Mouse (Mus musculus) left cerebral cortex, postnatal 36 days (tissue): ENCODE results near the gene Llgl2. TPM values are rescaled to one million over a fixed set of nuclear protein-coding genes. Genes with fewer than 3 reads are reported as not detected.
"Not testable (repeated sequence)": the region's sequence is repeated elsewhere in the genome, so short reads cannot be mapped to it uniquely, and the experiment has no call there.

Experiments
- DNase-seq, 2 experiments: peaks; one replicate each; pipeline ENCODE4 v3.0.0; 2021 to 2022; ENCODE audit warnings: low spot score in 2 of 2, mixed read lengths in 1 of 2
- intact Hi-C: fragments of 180-260 bp; cut with DNase I; formaldehyde crosslinking; loops from one replicate; pipeline ENCODE4 v1.15.1; 2025
- total RNA-seq, 2 experiments: library from RNA; stranded (reverse); gene quantifications; 2 replicates each; pipeline ENCODE4 v1.2.3; 2021

The Llgl2 gene
- total RNA-seq, 2 experiments from 2014 or later = 2.6 to 3.9 TPM

- intact Hi-C loops = no loop called here
- no peak for DNase-seq
Observed at GRCm38 (mm10) chr11:115831518-115831917, 7.7 kb downstream of the Llgl2 start.

- intact Hi-C loops = no loop called here
Observed at GRCm38 (mm10) chr11:115832064-115832463, 8.2 kb downstream of the Llgl2 start.

GRCm38 (mm10) chr11:115832523-115832922 is 8.7 kb downstream of the Llgl2 start:
- intact Hi-C loops = no loop called here
- DNase-seq = no peak

More at GRCm38 (mm10) chr11:115832064-115832463, 8.2 kb downstream of the Llgl2 start:
- DNase-seq = no peak

- intact Hi-C loops = no loop called here
Observed at GRCm38 (mm10) chr11:115833021-115833513, 9.2 kb downstream of the Llgl2 start.

GRCm38 (mm10) chr11:115834033-115834432 is 10.2 kb downstream of the Llgl2 start:
- intact Hi-C loops = no loop called here
- DNase-seq = no peak

More at GRCm38 (mm10) chr11:115833021-115833513, 9.2 kb downstream of the Llgl2 start:
- DNase-seq = no peak

- intact Hi-C loops = no loop called here
- DNase-seq = no peak
Observed at GRCm38 (mm10) chr11:115836656-115837395, 13.0 kb downstream of the Llgl2 start.

- intact Hi-C loops = no loop called here
- no peak for DNase-seq
Observed at GRCm38 (mm10) chr11:115837606-115838345, 13.9 kb downstream of the Llgl2 start.

- DNase-seq = no peak
Observed at GRCm38 (mm10) chr11:115838895-115839311, 15.1 kb downstream of the Llgl2 start.

GRCm38 (mm10) chr11:115839732-115840131 is 15.9 kb downstream of the Llgl2 start:
- intact Hi-C loops = no loop called here
- no peak for DNase-seq

More at GRCm38 (mm10) chr11:115838895-115839311, 15.1 kb downstream of the Llgl2 start:
- intact Hi-C loops = no loop called here

GRCm38 (mm10) chr11:115841044-115841443 is 17.2 kb downstream of the Llgl2 start:
- intact Hi-C loops = no loop called here
- DNase-seq = no peak

GRCm38 (mm10) chr11:115841961-115842550 is 18.2 kb downstream of the Llgl2 start:
- DNase-seq = no peak
- intact Hi-C loops = no loop called here

GRCm38 (mm10) chr11:115843141-115843890 is 19.5 kb downstream of the Llgl2 start:
- no peak for DNase-seq
- intact Hi-C loops = no loop called here

GRCm38 (mm10) chr11:115843891-115844239 is 20.0 kb downstream of the Llgl2 start:
- DNase-seq = no peak
- intact Hi-C loops = no loop called here

GRCm38 (mm10) chr11:115844240-115844639 is 20.4 kb downstream of the Llgl2 start:
- no peak for DNase-seq
- intact Hi-C loops = no loop called here

GRCm38 (mm10) chr11:115845819-115846218 is 22.0 kb downstream of the Llgl2 start:
- intact Hi-C loops = no loop called here

GRCm38 (mm10) chr11:115854674-115855073 is 30.8 kb downstream of the Llgl2 start:
- intact Hi-C loops = no loop called here
- DNase-seq = peak; percentile 18 to 24

More at GRCm38 (mm10) chr11:115845819-115846218, 22.0 kb downstream of the Llgl2 start:
- no peak for DNase-seq

- intact Hi-C loops, DNase-seq: not testable (repeated sequence)
Observed at GRCm38 (mm10) chr11:115857146-115857545, 33.3 kb downstream of the Llgl2 start.

- no peak for DNase-seq
- intact Hi-C loops = no loop called here
Observed at GRCm38 (mm10) chr11:115857936-115858335, 34.1 kb downstream of the Llgl2 start.

GRCm38 (mm10) chr11:115858354-115858753 is 34.5 kb downstream of the Llgl2 start, which contains the start of gene Myo15b:
Gene Myo15b (plus strand): TSS chr11:115858406.
- no peak for DNase-seq
- intact Hi-C loops = no loop called here
